Mouse (Mus musculus) C2C12 (cell line): ENCODE results near the gene Rbpj.

ENCODE experiments used
- CEBPB ChIP-seq: IDR thresholded peaks from one replicate; pipeline ENCODE4 v1.6.1; 2011; ENCODE audit warnings: low read depth, mild to moderate bottlenecking, control low read depth, moderate library complexity
- CTCF ChIP-seq: IDR thresholded peaks from one replicate; pipeline ENCODE4 v1.5.1; 2011; ENCODE audit not compliant: control insufficient read depth, insufficient read depth, insufficient read length
- FOSL1 ChIP-seq: IDR thresholded peaks from one replicate; pipeline ENCODE4 v1.8.0; 2011; ENCODE audit warnings: mild to moderate bottlenecking, low read length; ENCODE audit not compliant: poor library complexity, insufficient read depth, severe bottlenecking
- MAX ChIP-seq: IDR thresholded peaks from one replicate; pipeline ENCODE4 v1.6.1; 2011; ENCODE audit warnings: mild to moderate bottlenecking, control low read depth
- MYOD1 ChIP-seq: IDR thresholded peaks from one replicate; pipeline ENCODE4 v1.6.1; 2011; ENCODE audit warnings: low read depth; ENCODE audit not compliant: control insufficient read depth, insufficient read length
- USF1 ChIP-seq: IDR thresholded peaks from one replicate; pipeline ENCODE4 v1.6.1; 2011; ENCODE audit warnings: low read depth, mild to moderate bottlenecking, control low read depth, moderate library complexity

GRCm38 (mm10) chr5:53524162-53524561 lies 58.2 kb downstream of the Rbpj start:
- TF ChIP-seq CTCF (no peak), CEBPB (no peak), USF1 (no peak), MAX (no peak), FOSL1 (no peak), MYOD1 (no peak)
